Mouse (Mus musculus): Measurements from ENCODE around the gene Gria3.

- no peak for TF ChIP-seq CTCF (conservative IDR thresholded peaks at IDR 0.05; ENCODE audit: low read length)
- no peak for TF ChIP-seq POU5F1 (IDR thresholded peaks at IDR 0.05; ENCODE audit: borderline replicate concordance, low read length)
- TF ChIP-seq NANOG (IDR thresholded peaks at IDR 0.05; ENCODE audit: borderline replicate concordance, low read length) = no peak
Observed at GRCm38 (mm10) chrX:41402656-41403055, 2.0 kb downstream of the Gria3 start.
